Mouse (Mus musculus) embryonic facial prominence, embryonic 11.5 days (tissue): ENCODE data around the gene Prrg2. TPM values are rescaled to one million over a fixed set of nuclear protein-coding genes. Genes with fewer than 3 reads are reported as not detected.

Experiments used
- ATAC-seq: fragments of 200-750 bp; cut with Nextera tagmentation; replicated peaks from 2 replicates; pipeline ENCODE4 v1.8.0; 2017; ENCODE audit warnings: low read depth; ENCODE audit not compliant: insufficient number of reproducible peaks, low FRiP score, low TSS enrichment
- DNase-seq: peaks from one replicate; pipeline ENCODE4 v3.0.0-alpha.2; 2015; ENCODE audit warnings: low spot score
- H3K27ac ChIP-seq: fragments of 300-500 bp; sonication (generic); replicated peaks from 2 replicates; pipeline ENCODE4 v1.5.1; 2014; ENCODE audit warnings: mild to moderate bottlenecking, low read depth, low read length, control low read depth
- H3K27me3 ChIP-seq: fragments of 300-500 bp; sonication (generic); 2 replicates; pipeline ENCODE4 v1.6.1; 2014; ENCODE audit warnings: mild to moderate bottlenecking, low read length, moderate library complexity, mixed read lengths; ENCODE audit not compliant: control insufficient read depth, insufficient read depth
- H3K36me3 ChIP-seq: fragments of 300-500 bp; sonication (generic); replicated peaks from 2 replicates; pipeline ENCODE4 v1.6.1; 2014; ENCODE audit warnings: low read depth, mild to moderate bottlenecking, low read length, moderate library complexity, mixed read lengths; ENCODE audit not compliant: control insufficient read depth, insufficient read depth
- H3K4me1 ChIP-seq: fragments of 300-500 bp; sonication (generic); 2 replicates; pipeline ENCODE4 v1.6.1; 2014; ENCODE audit warnings: low read length, mixed read lengths; ENCODE audit not compliant: control insufficient read depth, insufficient read depth
- H3K4me2 ChIP-seq: fragments of 300-500 bp; sonication (generic); 2 replicates; pipeline ENCODE4 v1.6.1; 2014; ENCODE audit warnings: low read depth, mild to moderate bottlenecking, control low read depth, low read length, moderate library complexity
- H3K4me3 ChIP-seq: fragments of 300-500 bp; sonication (generic); 2 replicates; pipeline ENCODE4 v1.5.1; 2014; ENCODE audit warnings: low read depth, low read length, control low read depth
- H3K9ac ChIP-seq: fragments of 300-500 bp; sonication (generic); replicated peaks from 2 replicates; pipeline ENCODE4 v1.6.1; 2014; ENCODE audit warnings: mild to moderate bottlenecking, control low read depth, low read length
- H3K9me3 ChIP-seq: fragments of 300-500 bp; sonication (generic); replicated peaks from 2 replicates; pipeline ENCODE4 v1.6.1; 2016; ENCODE audit warnings: mild to moderate bottlenecking, low read length, inconsistent platforms, mixed read lengths; ENCODE audit not compliant: control insufficient read depth
- WGBS: fragments of 180-500 bp; shearing (Covaris S2); extraction: QIAGEN DNeasy Blood & Tissue Kit; methylation state at CpG from one replicate; pipeline ENCODE4 v1.1.7; 2014; 5-methylcytosine and 5-hydroxymethylcytosine counted together
- polyA plus RNA-seq: library from polyadenylated mRNA; unstranded; fragments of >200 nt; fragmentation: Nextera tagmentation; extraction: Ambion mirVana; gene quantifications from 2 replicates; pipeline ENCODE4 v1.2.1, GENCODE M21; 2014

Prrg2 gene
- polyA plus RNA-seq, 1 experiment from 2014 or later = 17.9 TPM

- H3K27me3 ChIP-seq = no peaks in the 10 kb centered on the region
- no peak for ATAC-seq
- WGBS = 84% methylated on average over 4 of the region's 4 CpGs
- no peak overlapping the region for H3K9ac ChIP-seq
- H3K9me3 ChIP-seq = no peaks in the 10 kb centered on the region
- no peaks in the 10 kb centered on the region for H3K4me1 ChIP-seq
- no peak for DNase-seq
- no peaks in the 10 kb centered on the region; the same call in none of the 2 replicates for H3K36me3 ChIP-seq
- H3K4me2 ChIP-seq = no peak overlapping the region
- no peak overlapping the region for H3K4me3 ChIP-seq
- no peak overlapping the region for H3K27ac ChIP-seq
Measured at GRCm38 (mm10) chr7:45075405-45075804, 12.9 kb upstream of the Prrg2 start.

- WGBS = 89% methylated on average over 12 of the region's 12 CpGs
- H3K9ac ChIP-seq = no peak overlapping the region
Measured at GRCm38 (mm10) chr7:45073949-45074348, 11.5 kb upstream of the Prrg2 start.

GRCm38 (mm10) chr7:45073171-45073707, 10.8 kb upstream of the Prrg2 start:
- Histone ChIP-seq H3K4me3 (no peak overlapping the region), H3K9me3 (no peaks in the 10 kb centered on the region), H3K27me3 (no peaks in the 10 kb centered on the region), H3K36me3 (no peaks in the 10 kb centered on the region; the same call in none of the 2 replicates), H3K4me2 (no peak overlapping the region), H3K27ac (no peak overlapping the region), H3K9ac (no peak overlapping the region), H3K4me1 (no peaks in the 10 kb centered on the region)
- ATAC-seq (no peak), DNase-seq (no peak)
- WGBS = 84% methylated on average over 7 of the region's 7 CpGs

More at GRCm38 (mm10) chr7:45073949-45074348, 11.5 kb upstream of the Prrg2 start:
- no peaks in the 10 kb centered on the region for H3K27me3 ChIP-seq
- no peak overlapping the region for H3K27ac ChIP-seq
- no peak overlapping the region for H3K4me3 ChIP-seq
- ATAC-seq (no peak), DNase-seq (no peak)
- no peaks in the 10 kb centered on the region for H3K4me1 ChIP-seq
- H3K9me3 ChIP-seq = no peaks in the 10 kb centered on the region
- no peaks in the 10 kb centered on the region; the same call in none of the 2 replicates for H3K36me3 ChIP-seq
- H3K4me2 ChIP-seq = no peak overlapping the region

- Histone ChIP-seq H3K4me3 (no peak overlapping the region), H3K4me2 (no peak overlapping the region), H3K27me3 (no peaks in the 10 kb centered on the region), H3K4me1 (no peaks in the 10 kb centered on the region), H3K27ac (no peak overlapping the region), H3K9me3 (no peaks in the 10 kb centered on the region), H3K9ac (no peak overlapping the region), H3K36me3 (no peaks in the 10 kb centered on the region; the same call in none of the 2 replicates)
- ATAC-seq (no peak), DNase-seq (peak; percentile 34)
- WGBS = 77% methylated on average over 2 of the region's 2 CpGs
Measured at GRCm38 (mm10) chr7:45072230-45072629, 9.8 kb upstream of the Prrg2 start.

- DNase-seq = no peak
- Histone ChIP-seq H3K4me1 (no peaks in the 10 kb centered on the region; the same call in 1 of the 2 replicates), H3K4me2 (no peak overlapping the region), H3K27ac (no peak overlapping the region), H3K9ac (no peak overlapping the region), H3K27me3 (no peaks in the 10 kb centered on the region), H3K36me3 (no peaks in the 10 kb centered on the region; the same call in 1 of the 2 replicates), H3K9me3 (no peaks in the 10 kb centered on the region), H3K4me3 (no peak overlapping the region)
- WGBS = 93% methylated on average over 2 of the region's 2 CpGs
- no peak for ATAC-seq
Measured at GRCm38 (mm10) chr7:45069671-45070070, 7.2 kb upstream of the Prrg2 start.

GRCm38 (mm10) chr7:45068000-45068318, 5.5 kb upstream of the Prrg2 start:
- Histone ChIP-seq H3K4me1 (no peaks in the 10 kb centered on the region; the same call in 1 of the 2 replicates), H3K27ac (no peak overlapping the region)
- no peak for ATAC-seq

GRCm38 (mm10) chr7:45067190-45067999, 4.9 kb upstream of the Prrg2 start:
- H3K9me3 ChIP-seq = no peaks in the 10 kb centered on the region
- H3K27ac ChIP-seq = no peak overlapping the region
- H3K4me2 ChIP-seq = no peak overlapping the region
- WGBS = 73% methylated on average over 4 of the region's 4 CpGs
- H3K36me3 ChIP-seq = no peaks in the 10 kb centered on the region
- no peak overlapping the region for H3K9ac ChIP-seq
- ATAC-seq (no peak), DNase-seq (no peak)
- no peaks in the 10 kb centered on the region; the same call in 1 of the 2 replicates for H3K4me1 ChIP-seq
- no peak overlapping the region for H3K4me3 ChIP-seq
- H3K27me3 ChIP-seq = no peaks in the 10 kb centered on the region

More at GRCm38 (mm10) chr7:45068000-45068318, 5.5 kb upstream of the Prrg2 start:
- H3K9me3 ChIP-seq = no peaks in the 10 kb centered on the region
- WGBS = 25% methylated on average over 5 of the region's 5 CpGs
- no peak overlapping the region for H3K4me2 ChIP-seq
- H3K36me3 ChIP-seq = no peaks in the 10 kb centered on the region
- no peak overlapping the region for H3K9ac ChIP-seq
- peak; percentile 61 for DNase-seq
- no peaks in the 10 kb centered on the region for H3K27me3 ChIP-seq
- H3K4me3 ChIP-seq = no peak overlapping the region

- H3K9me3 ChIP-seq = no peaks in the 10 kb centered on the region
- ATAC-seq = no peak
- H3K4me1 ChIP-seq = no peaks in the 10 kb centered on the region; the same call in 1 of the 2 replicates
- H3K4me3 ChIP-seq = peak overlapping the region; percentile 55
- peak overlapping the region; percentile 60 for H3K9ac ChIP-seq
- 10% methylated on average over 11 of the region's 11 CpGs for WGBS
- DNase-seq = peak; percentile 43
- no peaks in the 10 kb centered on the region for H3K36me3 ChIP-seq
- peak overlapping the region; percentile 54 for H3K4me2 ChIP-seq
- H3K27ac ChIP-seq = 0 out of 2 replicates have a peak overlapping the region, but pooled peaks have one; percentile 9
- H3K27me3 ChIP-seq = no peaks in the 10 kb centered on the region
Measured at GRCm38 (mm10) chr7:45061532-45062075, 873 bp downstream of the Prrg2 start.
